Mouse (Mus musculus): ENCODE data around the gene Dnajc22.
A peak's percentile ranks its signal among the peaks of the same experiment; 100 is the strongest.

The Dnajc22 gene

GRCm38 (mm10) chr15:99087253-99088075 lies 5.5 kb upstream of the Dnajc22 start, which contains the start of gene C1ql4:
C1ql4 (minus strand) TSS chr15:99087817.
- peak; percentile 38 to 44 for DNase-seq

DNA sequence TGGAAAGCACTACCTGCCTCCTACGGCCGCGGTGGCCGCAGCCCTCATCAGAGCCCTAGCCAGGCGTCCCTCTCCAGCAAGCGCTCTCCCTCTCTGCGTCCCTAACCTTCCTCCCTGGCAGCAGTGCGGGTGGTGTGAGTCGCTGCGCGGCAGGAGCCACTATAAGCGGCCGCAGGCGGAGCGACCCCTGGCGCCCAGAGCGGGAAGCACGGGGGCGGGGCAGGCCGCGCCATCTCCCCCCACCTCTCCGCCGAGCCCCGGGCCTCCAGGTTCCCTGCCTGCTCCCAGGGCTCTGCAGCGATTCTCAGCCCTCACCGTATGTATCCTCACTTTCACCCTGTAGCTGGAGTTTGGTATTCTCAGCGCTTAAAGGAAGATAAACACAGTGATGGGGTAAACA lies 4.7 kb upstream of the Dnajc22 start:
- peak; percentile 79 to 83 for DNase-seq

DNA sequence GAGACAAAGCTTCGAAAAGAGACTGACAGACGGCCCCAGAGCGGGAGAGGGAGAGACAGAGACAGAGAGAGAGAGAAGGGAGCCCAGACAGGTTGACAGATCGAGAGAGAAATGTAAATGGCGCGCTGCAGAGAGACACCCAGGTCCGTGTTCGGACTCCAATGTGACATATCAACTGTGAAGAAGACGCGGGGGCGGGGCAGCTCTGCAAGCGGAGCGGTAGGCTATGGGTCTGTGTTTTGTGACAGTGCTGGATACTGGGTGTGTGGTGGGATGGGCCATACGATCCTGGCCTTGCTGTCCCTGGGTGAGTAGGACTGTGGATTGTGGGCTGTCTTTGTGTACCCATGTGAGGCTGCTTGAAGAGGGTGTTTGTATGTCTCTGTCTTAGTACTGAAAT lies 3.9 kb upstream of the Dnajc22 start:
- no peak for DNase-seq

DNA sequence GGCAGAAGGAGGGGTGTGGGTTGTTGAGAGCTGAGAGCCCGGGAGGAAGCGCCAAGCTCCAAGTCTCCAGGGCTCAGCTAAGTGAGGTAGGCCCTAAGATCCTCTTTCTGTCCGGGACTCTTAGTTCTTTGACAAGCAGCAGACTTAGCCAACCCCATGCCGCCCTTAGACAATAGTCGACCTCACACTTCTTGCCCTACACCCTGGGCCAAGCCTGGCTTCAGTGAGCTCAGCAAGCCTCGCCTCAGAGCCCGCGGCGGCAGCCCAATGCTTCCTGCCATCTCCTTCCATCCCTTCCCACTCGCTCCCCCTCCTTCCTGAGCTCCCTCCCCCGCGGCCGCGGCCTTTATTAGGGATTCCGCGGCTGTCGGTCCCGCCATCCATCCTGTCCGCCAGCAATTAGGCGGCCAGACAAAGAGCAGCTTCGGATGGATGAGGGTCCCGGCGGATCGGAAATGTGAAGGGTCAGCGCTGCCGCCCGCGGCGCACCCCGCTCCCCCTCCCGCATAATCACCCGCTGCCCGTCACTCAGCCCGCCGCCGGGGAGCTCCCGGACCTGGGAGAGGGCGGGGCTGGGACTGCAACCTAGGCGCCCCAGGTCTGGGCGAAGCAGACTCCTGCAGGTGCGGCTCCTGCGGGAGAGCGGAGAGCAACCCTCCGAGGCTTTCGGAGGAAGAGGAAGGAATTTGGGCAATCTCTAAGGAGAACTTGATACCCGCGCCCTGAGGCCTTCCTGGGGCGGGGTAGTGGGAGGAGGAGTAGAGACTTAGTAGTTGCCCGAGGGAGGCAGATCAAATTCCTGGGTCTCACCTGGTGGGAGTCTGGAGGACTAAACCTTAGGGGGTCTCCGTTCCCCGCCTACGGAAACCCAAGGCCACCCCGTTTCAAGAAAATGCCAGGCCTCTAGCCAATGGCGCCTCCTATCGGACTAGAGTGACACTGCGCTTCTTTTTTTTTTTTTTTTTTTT lies 605 bp downstream of the Dnajc22 start:
- peak; percentile 29 to 62 for DNase-seq

GRCm38 (mm10) chr15:99094631-99095270 lies 1.8 kb downstream of the Dnajc22 start:
- peak in 1 of 2 experiments; percentile 38 for DNase-seq

- no peak for DNase-seq
Observed at GRCm38 (mm10) chr15:99095356-99095755, 2.4 kb downstream of the Dnajc22 start.

GRCm38 (mm10) chr15:99096061-99096793 lies 3.3 kb downstream of the Dnajc22 start:
- peak; percentile 43 to 64 for DNase-seq

DNA sequence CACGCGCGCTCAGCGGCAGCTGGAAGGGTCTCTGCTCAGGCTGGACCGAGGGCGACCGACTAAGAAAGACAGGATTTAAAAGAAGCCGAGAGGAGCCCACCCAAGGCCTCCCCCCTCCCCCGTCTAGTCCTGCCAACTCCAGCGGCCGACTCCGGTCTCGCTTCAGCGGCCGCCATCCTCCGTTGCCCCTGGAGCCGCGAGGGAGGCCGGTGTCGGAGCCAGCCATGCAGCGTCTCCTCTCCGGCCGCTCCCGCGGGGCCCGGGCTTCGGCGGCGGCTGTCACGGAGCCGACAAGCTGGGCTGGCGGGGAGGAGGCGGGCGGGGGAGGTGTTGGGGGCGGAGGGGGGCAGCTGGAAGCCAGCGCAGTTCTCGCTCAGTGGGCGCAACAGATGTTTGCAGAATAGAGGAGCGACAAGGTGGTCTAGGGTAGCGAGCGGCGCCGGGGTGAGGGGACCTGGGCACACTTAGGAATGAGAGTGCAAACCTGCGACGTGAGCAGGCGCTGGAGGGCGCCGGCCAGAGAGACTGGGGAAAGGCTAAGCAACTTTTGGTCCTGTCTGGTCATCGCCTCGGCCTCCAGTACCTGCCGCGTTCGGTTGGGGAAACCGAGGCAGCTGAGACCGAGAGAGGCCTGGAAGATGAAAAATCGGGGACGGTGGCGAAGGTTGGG lies 4.0 kb downstream of the Dnajc22 start:
- DNase-seq: peak; percentile 70 to 85

DNA sequence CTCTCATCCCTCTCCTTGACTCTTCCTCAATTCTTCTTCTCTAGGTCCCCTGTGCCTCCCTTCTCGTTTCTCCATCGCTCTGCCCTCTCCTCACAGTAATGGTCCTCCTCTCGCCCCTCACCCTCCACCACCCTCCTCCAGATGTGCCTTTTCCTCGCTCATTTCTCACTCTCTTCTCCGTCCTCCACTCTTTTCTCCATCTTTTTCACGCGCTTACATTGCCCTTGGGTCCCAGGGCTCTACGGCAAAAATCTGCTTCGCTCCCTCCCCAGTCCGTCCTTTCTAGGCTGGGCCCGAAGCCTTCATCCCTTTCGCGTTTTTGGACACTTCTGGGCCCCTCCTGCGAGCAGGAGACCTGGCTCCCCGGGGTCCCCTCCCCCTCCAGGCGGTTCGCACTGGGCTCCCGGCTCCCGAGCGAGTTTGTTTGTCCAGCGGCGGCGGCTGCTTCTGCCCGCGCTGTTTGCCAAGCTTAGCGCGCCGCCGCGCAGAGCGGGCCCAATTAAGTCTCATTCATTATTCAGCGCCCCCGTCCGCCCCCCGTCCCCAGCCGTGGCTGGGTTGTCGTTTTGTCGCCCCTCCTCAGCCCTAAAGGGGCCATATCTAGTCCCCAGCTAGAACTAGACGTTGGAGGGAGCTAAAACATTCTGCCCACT lies 5.0 kb downstream of the Dnajc22 start:
- DNase-seq: peak; percentile 52 to 69

- DNase-seq: no peak
Observed at GRCm38 (mm10) chr15:99098493-99098861, 5.5 kb downstream of the Dnajc22 start.

- peak; percentile 89 to 95 for DNase-seq
Observed at GRCm38 (mm10) chr15:99099139-99099556, 6.2 kb downstream of the Dnajc22 start.

DNA sequence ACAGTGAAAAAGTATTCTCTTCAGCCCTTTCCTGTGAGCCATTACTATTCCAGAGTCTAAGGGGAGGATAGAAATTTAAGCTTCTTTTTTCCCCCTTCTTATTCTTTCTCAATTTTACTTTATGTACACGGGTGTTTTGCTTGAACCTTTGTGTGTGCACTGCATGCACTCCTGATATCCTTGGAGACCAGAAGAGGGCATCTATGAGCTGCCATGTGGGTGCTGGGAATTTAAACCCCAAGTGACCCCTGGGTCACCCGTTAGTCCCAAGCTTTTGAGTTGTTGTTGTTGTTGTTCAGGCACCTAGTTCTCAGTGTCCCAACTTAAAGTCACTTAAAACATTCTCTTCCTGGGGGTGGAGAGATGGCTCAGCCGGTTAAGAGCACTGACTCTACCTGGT lies 7.0 kb downstream of the Dnajc22 start:
- DNase-seq: no peak

DNA sequence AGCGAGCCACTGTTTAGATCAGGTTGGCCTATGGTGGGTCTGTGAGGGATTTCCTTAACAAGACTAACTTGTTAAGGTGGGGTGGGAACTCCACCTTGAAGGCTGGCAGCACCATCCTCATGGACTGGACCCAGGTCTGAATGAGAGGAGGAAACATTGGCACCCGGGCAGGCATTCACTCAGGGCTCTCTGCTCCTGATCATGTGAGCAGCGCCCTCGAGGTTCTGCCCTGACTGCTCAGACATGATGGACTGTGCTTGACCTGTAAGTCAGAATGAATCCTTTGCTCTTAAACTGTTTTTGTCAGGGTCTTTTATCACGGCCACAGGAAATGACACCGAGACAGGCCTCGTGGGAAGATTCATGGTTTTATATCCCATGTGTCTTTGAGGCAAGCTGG lies 12.3 kb downstream of the Dnajc22 start:
- DNase-seq: no peak

DNA sequence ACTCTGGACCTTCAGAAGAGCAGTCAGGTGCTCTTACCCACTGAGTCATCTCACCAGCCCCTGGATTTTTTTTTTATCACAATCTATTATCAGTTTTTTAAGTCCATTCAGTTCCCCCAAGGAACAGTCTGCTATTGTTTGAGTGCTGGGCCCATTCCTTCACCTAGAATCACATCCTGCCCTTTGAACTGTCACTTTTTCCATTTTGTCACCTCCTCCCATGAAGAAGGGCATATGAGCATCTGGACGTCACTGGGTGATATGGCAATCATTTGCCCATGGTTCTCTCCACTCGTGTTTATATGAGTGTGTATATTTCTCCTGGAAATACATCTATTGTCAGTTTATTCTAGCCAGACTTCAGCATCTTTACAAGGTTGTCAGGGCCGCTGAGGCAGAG lies 14.9 kb downstream of the Dnajc22 start:
- DNase-seq: no peak

DNA sequence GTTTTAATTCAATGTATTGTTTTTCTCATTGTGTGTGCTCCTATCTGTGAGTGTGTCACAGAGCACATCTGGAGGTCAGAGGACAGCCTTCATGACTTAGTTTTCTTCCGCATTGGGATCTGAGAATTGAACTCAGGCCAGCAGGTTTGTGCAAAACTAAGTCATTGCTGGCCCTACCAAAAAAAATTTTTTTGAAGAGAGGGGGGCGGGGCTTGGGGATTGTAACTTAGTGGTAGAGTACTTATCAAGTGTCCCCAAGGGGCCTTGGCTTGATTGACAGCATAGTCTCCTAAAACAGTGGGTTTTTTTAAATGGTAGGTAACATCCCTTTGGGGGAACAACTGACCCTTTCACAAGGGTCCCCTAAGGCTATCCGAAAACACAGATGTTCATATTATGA lies 18.2 kb downstream of the Dnajc22 start:
- no peak for DNase-seq

GRCm38 (mm10) chr15:99111809-99112208 lies 18.8 kb downstream of the Dnajc22 start:
- DNase-seq: no peak

DNA sequence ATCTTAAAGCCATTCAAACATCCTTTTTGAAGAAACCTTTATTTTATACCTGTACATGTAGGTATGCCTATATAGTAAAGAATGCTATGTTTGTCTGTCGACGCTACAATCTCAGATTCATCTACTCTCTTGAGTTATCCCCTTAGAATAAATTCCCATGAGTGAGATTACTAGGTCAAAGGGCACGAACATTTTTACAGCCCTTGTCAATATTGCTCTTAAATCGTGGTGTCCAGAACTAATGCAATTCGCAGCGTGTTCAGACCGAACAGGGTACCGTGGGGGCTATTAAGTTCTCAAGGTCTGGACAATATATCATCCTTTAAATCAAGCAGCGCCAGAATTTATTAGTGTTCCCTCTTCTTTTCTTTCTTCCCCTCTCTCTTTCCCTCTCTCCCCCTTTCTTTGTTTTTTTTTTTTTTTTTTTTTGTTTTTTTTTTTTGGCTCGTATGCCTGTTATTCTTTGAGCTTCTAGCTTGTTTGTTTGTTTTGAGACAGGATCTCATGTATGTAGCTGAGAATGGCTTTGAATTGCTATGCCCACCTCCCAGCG lies 19.9 kb downstream of the Dnajc22 start:
- no peak for DNase-seq

- DNase-seq: peak; percentile 36 to 56
Observed at GRCm38 (mm10) chr15:99113396-99113975, 20.5 kb downstream of the Dnajc22 start.

GRCm38 (mm10) chr15:99114312-99115064 lies 21.5 kb downstream of the Dnajc22 start:
- no peak for DNase-seq

DNA sequence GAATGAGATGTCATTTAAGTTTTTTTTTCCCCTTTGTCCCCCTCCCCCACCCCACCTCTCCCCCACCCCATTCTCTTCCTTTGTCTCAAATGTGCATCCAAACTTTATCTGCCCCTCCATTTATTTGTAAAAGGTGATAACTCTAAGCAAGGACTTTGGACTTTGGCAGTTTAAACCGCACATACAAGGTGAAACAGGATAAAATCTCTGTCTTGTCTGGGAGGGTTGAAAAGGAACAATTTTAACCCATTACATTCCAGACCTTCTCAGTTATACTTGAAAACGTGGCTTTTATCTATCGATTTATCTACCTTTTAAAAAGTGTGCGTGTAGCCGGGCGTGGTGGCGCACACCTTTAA lies 22.1 kb downstream of the Dnajc22 start:
- DNase-seq: no peak

Data from kidney, postnatal 25 days (tissue).